Mouse (Mus musculus) urinary bladder, postnatal 14 days (tissue): ENCODE data around the gene Cdpf1.

Experiments
- DNase-seq: peaks from one replicate; pipeline ENCODE4 v3.0.0; 2021; ENCODE audit warnings: low spot score

Gene Cdpf1

GRCm38 (mm10) chr15:85762761-85763160 lies 48.7 kb downstream of the Cdpf1 start:
- DNase-seq = no peak

DNA sequence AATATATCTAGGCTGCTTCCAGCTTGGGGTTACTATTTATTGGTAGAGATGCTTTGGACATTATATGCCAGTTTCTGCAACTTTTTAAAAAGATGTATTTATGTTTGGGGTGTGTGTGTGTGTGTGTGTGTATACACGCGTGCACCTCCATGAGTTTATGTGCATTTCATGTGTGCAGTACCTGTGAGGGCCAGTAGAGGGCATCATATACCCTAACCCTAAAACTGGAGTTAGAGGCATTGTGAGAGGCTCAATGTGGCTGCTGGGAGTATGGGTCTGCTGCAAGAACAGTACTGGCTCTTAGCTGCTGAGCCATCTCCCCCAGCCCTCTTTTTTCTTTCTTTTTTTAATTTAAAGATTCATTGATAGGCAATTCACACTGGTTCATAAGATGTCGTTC lies 53.7 kb downstream of the Cdpf1 start:
- DNase-seq = no peak
